Mouse (Mus musculus) liver, postnatal 0 days (tissue): ENCODE results near the gene Mettl1. TPM values are rescaled to one million over a fixed set of nuclear protein-coding genes. Genes with fewer than 3 reads are reported as not detected.

Source experiments
- ATAC-seq: fragments of 200-750 bp; cut with Nextera tagmentation; 2 replicates; pipeline ENCODE4 v1.8.0; 2017; ENCODE audit warnings: mild to moderate bottlenecking, moderate library complexity
- DNase-seq: peaks from one replicate; pipeline ENCODE4 v3.0.0-alpha.2; 2016
- H3K27ac ChIP-seq: fragments of 300-500 bp; sonication (generic); 2 replicates; pipeline ENCODE4 v1.5.1; 2014; ENCODE audit warnings: antibody characterized with exemption, moderate library complexity, mild to moderate bottlenecking, low read depth
- H3K27me3 ChIP-seq: fragments of 300-500 bp; sonication (generic); 2 replicates; pipeline ENCODE4 v1.6.1; 2014; ENCODE audit warnings: low read length, control low read depth, mixed read lengths; ENCODE audit not compliant: insufficient read depth
- H3K36me3 ChIP-seq: fragments of 300-500 bp; sonication (generic); replicated peaks from 2 replicates; pipeline ENCODE4 v1.6.1; 2014; ENCODE audit warnings: mild to moderate bottlenecking, control low read depth, low read length, moderate library complexity, mixed read lengths; ENCODE audit not compliant: insufficient read depth
- H3K4me1 ChIP-seq: fragments of 300-500 bp; sonication (generic); 2 replicates; pipeline ENCODE4 v1.6.1; 2014; ENCODE audit warnings: antibody characterized with exemption, mild to moderate bottlenecking, control low read depth; ENCODE audit not compliant: insufficient read depth
- H3K4me2 ChIP-seq: fragments of 300-500 bp; sonication (generic); 2 replicates; pipeline ENCODE4 v1.6.1; 2014; ENCODE audit warnings: low read depth, mild to moderate bottlenecking, low read length, moderate library complexity, mixed read lengths
- H3K4me3 ChIP-seq: fragments of 300-500 bp; sonication (generic); 2 replicates; pipeline ENCODE4 v1.5.1; 2014; ENCODE audit warnings: low read depth, low read length
- H3K9ac ChIP-seq: fragments of 300-500 bp; sonication (generic); replicated peaks from 2 replicates; pipeline ENCODE4 v1.6.1; 2014; ENCODE audit warnings: mild to moderate bottlenecking, moderate library complexity
- H3K9me3 ChIP-seq: fragments of 300-500 bp; sonication (generic); 2 replicates; pipeline ENCODE4 v1.6.1; 2016; ENCODE audit warnings: mild to moderate bottlenecking, control low read depth, low read length, mixed read lengths
- CTCF ChIP-seq: sonication (generic); IDR thresholded peaks from 2 replicates; pipeline ENCODE4 v1.5.1; 2016; ENCODE audit warnings: antibody characterized with exemption, low read depth
- EP300 ChIP-seq: IDR thresholded peaks from 2 replicates; pipeline ENCODE4 v1.6.1; 2016; ENCODE audit warnings: antibody characterized with exemption, low read depth, mild to moderate bottlenecking
- WGBS: fragments of 180-500 bp; shearing (Covaris S2); extraction: QIAGEN DNeasy Blood & Tissue Kit; methylation state at CpG from one replicate; pipeline ENCODE4 v1.1.7; 2014; ENCODE audit not compliant: insufficient replicate concordance; 5-methylcytosine and 5-hydroxymethylcytosine counted together
- polyA plus RNA-seq: library from polyadenylated mRNA; unstranded; fragments of >200 nt; fragmentation: Nextera tagmentation; extraction: Ambion mirVana; gene quantifications from 2 replicates; pipeline ENCODE4 v1.2.1, GENCODE M21; 2015

Mettl1 gene
- polyA plus RNA-seq, 1 experiment from 2014 or later, result 14.9 TPM

DNA sequence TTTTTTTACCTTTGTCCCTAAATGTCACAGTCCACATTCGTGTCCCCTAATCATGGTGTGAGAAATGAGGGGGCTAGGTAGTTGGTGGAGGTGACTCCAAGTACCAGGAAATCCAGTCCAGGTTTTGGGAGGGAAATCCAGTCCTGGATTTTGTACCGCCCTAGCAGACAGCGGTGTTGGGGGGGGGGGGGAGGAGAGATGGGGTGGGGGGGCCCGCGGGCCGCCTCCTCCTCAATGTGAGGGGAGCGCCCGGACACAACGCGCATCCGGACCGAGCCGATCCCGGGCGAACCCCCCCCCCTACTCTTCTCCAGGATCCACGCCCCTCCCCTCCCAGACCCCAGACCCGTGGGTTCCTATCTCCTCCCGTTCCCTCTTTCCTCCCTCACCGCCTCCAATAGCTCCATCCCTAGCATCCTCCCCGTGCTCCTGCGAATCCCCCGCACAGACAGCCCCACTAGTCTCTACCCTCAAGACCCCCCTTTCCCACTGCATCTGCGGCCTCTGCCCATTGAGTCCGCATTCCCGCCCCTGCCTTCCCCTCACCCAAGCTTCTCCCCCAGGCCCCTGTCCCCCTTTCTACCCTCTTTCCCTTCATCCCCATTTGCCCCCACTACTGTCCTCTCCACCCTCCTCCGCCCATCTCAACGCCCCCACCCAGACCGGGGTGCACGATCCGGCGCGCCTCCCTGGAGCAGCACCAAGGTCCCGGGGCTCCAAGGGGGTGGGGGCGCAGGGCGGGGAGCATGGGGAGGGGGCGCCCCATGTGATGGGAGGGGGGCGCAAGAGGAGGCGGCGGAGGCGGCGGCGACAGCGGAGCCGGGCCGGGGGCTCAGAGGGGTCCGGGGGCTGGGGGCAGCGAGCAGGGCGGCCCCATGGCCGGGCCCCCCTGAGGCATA is 37.7 kb downstream of the Mettl1 start:
- H3K4me1 ChIP-seq, result peaks cover 37% of the 10 kb centered on the region

DNA sequence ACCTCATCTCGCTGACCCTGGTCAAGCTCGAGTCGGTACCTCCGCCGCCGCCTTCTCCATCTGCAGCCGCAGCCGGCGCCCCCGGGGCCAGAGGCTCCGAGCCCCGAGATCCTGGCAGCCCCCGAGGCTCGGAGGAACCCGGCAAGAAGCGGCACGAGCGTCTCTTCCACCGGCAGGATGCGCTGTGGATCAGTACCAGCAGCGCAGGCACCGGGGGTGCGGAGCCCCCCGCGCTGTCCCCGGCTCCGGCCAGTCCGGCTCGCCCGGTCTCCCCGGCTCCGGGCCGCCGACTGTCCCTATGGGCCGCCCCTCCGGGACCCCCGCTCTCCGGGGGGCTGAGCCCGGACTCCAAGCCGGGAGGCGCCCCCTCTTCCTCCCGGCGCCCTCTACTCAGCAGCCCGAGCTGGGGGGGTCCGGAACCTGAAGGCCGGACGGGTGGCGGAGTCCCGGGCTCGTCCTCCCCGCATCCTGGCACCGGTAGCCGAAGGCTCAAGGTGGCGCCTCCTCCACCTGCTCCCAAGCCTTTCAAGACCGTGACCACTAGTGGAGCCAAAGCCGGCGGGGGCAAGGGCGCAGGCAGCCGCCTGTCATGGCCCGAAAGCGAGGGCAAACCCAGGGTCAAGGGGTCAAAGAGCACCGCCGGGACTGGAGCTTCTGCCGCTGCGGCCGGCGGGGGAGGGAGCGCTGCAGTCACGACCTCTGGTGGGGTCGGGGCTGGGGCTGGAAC is 38.6 kb downstream of the Mettl1 start:
- Histone ChIP-seq H3K4me2 (peak overlapping the region; percentile 69), H3K9ac (no peak overlapping the region), H3K27ac (no peak overlapping the region), H3K36me3 (no peaks in the 10 kb centered on the region), H3K4me1 (peaks cover 37% of the 10 kb centered on the region), H3K9me3 (no peaks in the 10 kb centered on the region), H3K27me3 (peaks cover 21% of the 10 kb centered on the region; the same call in 1 of the 2 replicates), H3K4me3 (peak overlapping the region; percentile 36)
- TF ChIP-seq CTCF, result no peak
- no peak for TF ChIP-seq EP300
- no peak for DNase-seq
- WGBS, result 59% methylated on average over 62 of the region's 70 CpGs
- peak; percentile 14; the same call in 1 of the 2 replicates for ATAC-seq

More for the DNA sequence above, 37.7 kb downstream of the Mettl1 start:
- peak overlapping the region; percentile 69 for H3K4me2 ChIP-seq
- H3K9ac ChIP-seq, result no peak overlapping the region
- ATAC-seq, result no peak
- H3K4me3 ChIP-seq, result peak overlapping the region; percentile 36
- WGBS, result 28% methylated on average over 43 of the region's 49 CpGs
- H3K9me3 ChIP-seq, result no peaks in the 10 kb centered on the region
- TF ChIP-seq CTCF (no peak), EP300 (no peak)
- peaks cover 21% of the 10 kb centered on the region; the same call in 1 of the 2 replicates for H3K27me3 ChIP-seq
- no peaks in the 10 kb centered on the region for H3K36me3 ChIP-seq
- H3K27ac ChIP-seq, result no peak overlapping the region
- no peak for DNase-seq

DNA sequence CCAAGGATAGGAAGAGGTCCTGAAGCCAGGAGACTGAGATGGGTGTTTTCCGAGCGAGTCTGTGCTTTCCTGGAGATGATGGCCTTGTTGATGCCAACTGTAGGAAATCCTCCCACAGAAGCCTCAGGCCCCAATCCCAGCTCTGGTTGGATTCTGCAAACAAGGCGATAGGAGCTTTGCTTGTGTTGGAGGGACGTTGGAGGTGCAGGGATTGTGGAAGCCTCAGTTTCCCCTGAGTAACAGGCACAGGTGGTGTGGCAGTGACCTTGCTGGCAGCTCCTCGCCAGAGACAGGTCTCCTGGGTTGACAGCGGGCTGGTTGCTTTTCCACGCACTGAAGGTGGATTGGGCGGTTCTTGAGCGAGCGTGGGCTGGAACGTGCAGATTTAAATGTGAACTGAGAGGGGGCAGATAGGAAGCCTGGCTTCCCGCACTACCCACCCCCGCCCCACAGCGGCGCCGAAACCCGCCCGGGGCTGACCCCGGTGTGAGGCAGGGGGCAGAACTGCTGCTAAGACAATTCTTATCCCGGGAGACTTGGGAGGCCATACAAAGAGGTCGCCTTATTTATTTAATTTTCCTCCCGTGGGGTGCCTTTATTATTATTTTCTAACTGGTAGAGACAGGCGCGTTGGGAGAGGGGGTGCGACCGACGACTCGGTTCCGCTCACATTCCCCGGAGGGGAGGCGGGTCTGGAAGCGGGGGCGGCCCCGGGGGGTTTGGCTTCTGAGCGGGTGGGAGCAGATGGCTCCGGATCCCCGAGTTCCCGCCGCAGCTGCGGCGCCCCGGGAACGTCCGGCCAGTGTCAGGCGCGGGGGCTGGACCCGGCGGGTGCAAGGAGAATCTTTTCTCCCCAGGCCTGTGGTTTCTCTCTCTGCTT is 39.9 kb downstream of the Mettl1 start:
- Histone ChIP-seq H3K9me3 (no peaks in the 10 kb centered on the region), H3K36me3 (no peaks in the 10 kb centered on the region), H3K27me3 (peaks cover 21% of the 10 kb centered on the region; the same call in 1 of the 2 replicates), H3K4me3 (no peak overlapping the region), H3K27ac (no peak overlapping the region), H3K4me2 (peak overlapping the region; percentile 48), H3K9ac (no peak overlapping the region), H3K4me1 (peaks cover 32% of the 10 kb centered on the region)
- no peak for ATAC-seq
- TF ChIP-seq EP300 (no peak), CTCF (no peak)
- 46% methylated on average over 48 of the region's 48 CpGs for WGBS
- no peak for DNase-seq

GRCm38 (mm10) chr10:127081996-127082620 is 40.9 kb downstream of the Mettl1 start:
- H3K36me3 ChIP-seq, result no peaks in the 10 kb centered on the region
- 56% methylated on average over 8 of the region's 8 CpGs for WGBS
- no peak for DNase-seq
- peaks cover 21% of the 10 kb centered on the region; the same call in 1 of the 2 replicates for H3K27me3 ChIP-seq
- H3K4me2 ChIP-seq, result 0 out of 2 replicates have a peak overlapping the region, but pooled peaks have one; percentile 15
- ATAC-seq, result peak; percentile 34; the same call in 1 of the 2 replicates
- no peak overlapping the region for H3K4me3 ChIP-seq
- peaks cover 30% of the 10 kb centered on the region for H3K4me1 ChIP-seq
- no peak overlapping the region for H3K9ac ChIP-seq
- TF ChIP-seq CTCF (no peak), EP300 (no peak)
- H3K27ac ChIP-seq, result no peak overlapping the region
- H3K9me3 ChIP-seq, result no peaks in the 10 kb centered on the region

- H3K9ac ChIP-seq, result no peak overlapping the region
- H3K4me1 ChIP-seq, result peaks cover 27% of the 10 kb centered on the region
Observed at GRCm38 (mm10) chr10:127083292-127083914, 42.2 kb downstream of the Mettl1 start.

More at GRCm38 (mm10) chr10:127083292-127083914, 42.2 kb downstream of the Mettl1 start:
- Histone ChIP-seq H3K4me3 (no peak overlapping the region), H3K4me2 (no peak overlapping the region), H3K27me3 (peaks cover 13% of the 10 kb centered on the region; the same call in 1 of the 2 replicates), H3K27ac (no peak overlapping the region), H3K9me3 (no peaks in the 10 kb centered on the region), H3K36me3 (no peaks in the 10 kb centered on the region)
- DNase-seq (no peak), ATAC-seq (no peak)
- TF ChIP-seq CTCF (no peak), EP300 (no peak)
- 57% methylated on average over 8 of the region's 8 CpGs for WGBS
